Mouse (Mus musculus) c-Kit-positive CD71-positive TER-119-negative erythroid progenitor cells, embryonic 14.5 days (primary cell): Measurements from ENCODE around the gene Uckl1.
A peak's percentile ranks its signal among the peaks of the same experiment; 100 is the strongest.

Source experiments
- DNase-seq: peaks from one replicate; pipeline ENCODE4 v3.0.0-alpha.2; 2013; ENCODE audit warnings: low read depth

The Uckl1 gene

GRCm38 (mm10) chr2:181584411-181584942 is at the start of gene Uckl1:
Uckl1 (minus strand) TSS chr2:181584892.
- DNase-seq = no peak

- no peak for DNase-seq
Observed at GRCm38 (mm10) chr2:181632624-181633023, 47.9 kb upstream of the Uckl1 start.

- DNase-seq = no peak
Observed at GRCm38 (mm10) chr2:181628471-181628870, 43.8 kb upstream of the Uckl1 start.

- DNase-seq = no peak
Observed at GRCm38 (mm10) chr2:181623401-181623800, 38.7 kb upstream of the Uckl1 start.

- DNase-seq = no peak
Observed at GRCm38 (mm10) chr2:181618761-181619495, 34.2 kb upstream of the Uckl1 start.

GRCm38 (mm10) chr2:181602367-181602766 is 17.7 kb upstream of the Uckl1 start:
- peak; percentile 66 for DNase-seq

GRCm38 (mm10) chr2:181601751-181602145 is 17.1 kb upstream of the Uckl1 start:
- no peak for DNase-seq

GRCm38 (mm10) chr2:181600828-181601750 is 16.4 kb upstream of the Uckl1 start:
- DNase-seq = peak; percentile 96

- DNase-seq = no peak
Observed at GRCm38 (mm10) chr2:181600226-181600758, 15.6 kb upstream of the Uckl1 start.

- no peak for DNase-seq
Observed at GRCm38 (mm10) chr2:181598454-181599351, 14.0 kb upstream of the Uckl1 start, which contains the start of gene Samd10. Samd10 (minus strand) TSS chr2:181599212.

GRCm38 (mm10) chr2:181597378-181598061 is 12.8 kb upstream of the Uckl1 start:
- no peak for DNase-seq

- DNase-seq = no peak
Observed at GRCm38 (mm10) chr2:181596221-181596960, 11.7 kb upstream of the Uckl1 start.

- DNase-seq = no peak
Observed at GRCm38 (mm10) chr2:181594946-181595696, 10.4 kb upstream of the Uckl1 start.

GRCm38 (mm10) chr2:181593937-181594336 is 9.2 kb upstream of the Uckl1 start:
- DNase-seq = no peak

GRCm38 (mm10) chr2:181593042-181593421 is 8.3 kb upstream of the Uckl1 start:
- no peak for DNase-seq

- no peak for DNase-seq
Observed at GRCm38 (mm10) chr2:181592231-181593041, 7.7 kb upstream of the Uckl1 start, which contains the start of gene Zfp512b. Zfp512b (minus strand) TSS chr2:181592803.

GRCm38 (mm10) chr2:181591528-181592085 is 6.9 kb upstream of the Uckl1 start, which contains the start of gene Prpf6:
Prpf6 (plus strand) TSS chr2:181591868.
- DNase-seq = no peak

- DNase-seq = no peak
Observed at GRCm38 (mm10) chr2:181590471-181590870, 5.8 kb upstream of the Uckl1 start.
